Mouse (Mus musculus): ENCODE measurements at regions not wholly inside any gene's neighbourhood (a gene's known extent, or its start where the extent isn't known, plus 50 kb on each side); places are given as distances from the start of the nearest gene placed in this dataset.
A peak's percentile ranks its signal among the peaks of the same experiment; 100 is the strongest.
"Not testable (repeated sequence)": the region's sequence is repeated elsewhere in the genome, so short reads cannot be mapped to it uniquely, and the experiment has no call there.

GRCm38 (mm10) chr10:30470831-30471230, 129.7 kb downstream of the Trmt11 start:
- no peak for DNase-seq

- DNase-seq = no peak
Observed at GRCm38 (mm10) chr10:30450616-30451015, 149.9 kb downstream of the Trmt11 start.

- no peak for DNase-seq
Observed at GRCm38 (mm10) chr10:30447057-30447456, 153.5 kb downstream of the Trmt11 start.

- no peak for DNase-seq
Observed at GRCm38 (mm10) chr10:30446572-30446971, 154.0 kb downstream of the Trmt11 start.

GRCm38 (mm10) chr10:30439802-30440201, 160.7 kb downstream of the Trmt11 start:
- no peak for DNase-seq

- DNase-seq = no peak
Observed at GRCm38 (mm10) chr10:30426420-30426923, 174.1 kb downstream of the Trmt11 start.

- DNase-seq = peak; percentile 5
Observed at GRCm38 (mm10) chr10:30419391-30420043, 181.0 kb downstream of the Trmt11 start.

GRCm38 (mm10) chr10:30416314-30416713, 184.2 kb downstream of the Trmt11 start:
- DNase-seq = no peak

GRCm38 (mm10) chr10:30411736-30412135, 188.8 kb downstream of the Trmt11 start:
- DNase-seq = no peak

GRCm38 (mm10) chr10:30405669-30406393, 194.7 kb downstream of the Trmt11 start:
- DNase-seq = no peak

GRCm38 (mm10) chr10:30370542-30370941, 170.2 kb upstream of the Cenpw start:
- no peak for DNase-seq

- DNase-seq = not testable (repeated sequence)
Observed at GRCm38 (mm10) chr10:30360811-30361210, 160.5 kb upstream of the Cenpw start.

- DNase-seq = no peak
Observed at GRCm38 (mm10) chr10:30359051-30359450, 158.7 kb upstream of the Cenpw start.

GRCm38 (mm10) chr10:30342965-30343478, 142.7 kb upstream of the Cenpw start:
- DNase-seq = no peak

GRCm38 (mm10) chr10:30328334-30329014, 128.1 kb upstream of the Cenpw start:
- no peak for DNase-seq

GRCm38 (mm10) chr10:30327849-30328248, 127.5 kb upstream of the Cenpw start:
- no peak for DNase-seq

GRCm38 (mm10) chr10:30326861-30327260, 126.5 kb upstream of the Cenpw start:
- no peak for DNase-seq

- DNase-seq = not testable (repeated sequence)
Observed at GRCm38 (mm10) chr10:30295871-30296270, 95.5 kb upstream of the Cenpw start.

- no peak for DNase-seq
Observed at GRCm38 (mm10) chr10:30281666-30282065, 81.3 kb upstream of the Cenpw start.

GRCm38 (mm10) chr10:30280451-30280850, 80.1 kb upstream of the Cenpw start:
- DNase-seq = no peak

- DNase-seq = no peak
Observed at GRCm38 (mm10) chr10:30279978-30280377, 79.6 kb upstream of the Cenpw start.

GRCm38 (mm10) chr10:30278987-30279386, 78.6 kb upstream of the Cenpw start:
- DNase-seq = no peak

GRCm38 (mm10) chr10:30265129-30265528, 64.8 kb upstream of the Cenpw start:
- no peak for DNase-seq
